Mouse (Mus musculus): ENCODE measurements around the gene Shisal2a. TPM values are rescaled to one million over a fixed set of nuclear protein-coding genes. Genes with fewer than 3 reads are reported as not detected.

The Shisal2a gene
- polyA plus RNA-seq, 1 experiment from 2014 or later: 1.1 TPM

GRCm38 (mm10) chr4:108337817-108338216 is 45.3 kb downstream of the Shisal2a start:
- 45% methylated on average over 3 of the region's 3 CpGs for WGBS
- no peak for ATAC-seq

GRCm38 (mm10) chr4:108336765-108337164 is 46.4 kb downstream of the Shisal2a start:
- no peak overlapping the region for H3K4me2 ChIP-seq (replicated peaks; ENCODE audit: low read depth, low read length)
- DNase-seq (ENCODE audit: low spot score): no peak
- H3K4me1 ChIP-seq (ENCODE audit: insufficient read depth, low read depth, low read length): no peaks in the 10 kb centered on the region
- WGBS: 60% methylated on average over 2 of the region's 2 CpGs
- H3K9ac ChIP-seq (replicated peaks; ENCODE audit: low read depth): no peak overlapping the region
- no peaks in the 10 kb centered on the region for H3K27me3 ChIP-seq (replicated peaks; ENCODE audit: insufficient read depth, low read length)
- no peak for TF ChIP-seq EP300 (IDR thresholded peaks at IDR 0.05)
- no peak for TF ChIP-seq CTCF (IDR thresholded peaks at IDR 0.05)
- no peaks in the 10 kb centered on the region for H3K9me3 ChIP-seq (ENCODE audit: low read length)
- H3K36me3 ChIP-seq (ENCODE audit: insufficient read depth, low read length): peaks cover 5% of the 10 kb centered on the region; the same call in 1 of the 2 replicates
- no peak for ATAC-seq
- no peak overlapping the region for H3K4me3 ChIP-seq (ENCODE audit: low read depth, low read length)
- H3K27ac ChIP-seq (ENCODE audit: low read length): no peak overlapping the region

More at GRCm38 (mm10) chr4:108337817-108338216, 45.3 kb downstream of the Shisal2a start:
- Histone ChIP-seq H3K9me3 (ENCODE audit: low read length) (no peaks in the 10 kb centered on the region), H3K27ac (ENCODE audit: low read length) (no peak overlapping the region), H3K4me3 (ENCODE audit: low read depth, low read length) (no peak overlapping the region), H3K27me3 (replicated peaks; ENCODE audit: insufficient read depth, low read length) (no peaks in the 10 kb centered on the region), H3K36me3 (ENCODE audit: insufficient read depth, low read length) (peaks cover 5% of the 10 kb centered on the region; the same call in 1 of the 2 replicates), H3K9ac (replicated peaks; ENCODE audit: low read depth) (no peak overlapping the region), H3K4me2 (replicated peaks; ENCODE audit: low read depth, low read length) (no peak overlapping the region), H3K4me1 (ENCODE audit: insufficient read depth, low read depth, low read length) (no peaks in the 10 kb centered on the region)
- no peak for TF ChIP-seq CTCF (IDR thresholded peaks at IDR 0.05)
- TF ChIP-seq EP300 (IDR thresholded peaks at IDR 0.05): no peak
- DNase-seq (ENCODE audit: low spot score): no peak

GRCm38 (mm10) chr4:108335413-108335812 is 47.7 kb downstream of the Shisal2a start:
- no peak overlapping the region for H3K9ac ChIP-seq (replicated peaks; ENCODE audit: low read depth)
- ATAC-seq: peak; percentile 84
- peak; percentile 40 for DNase-seq (ENCODE audit: low spot score)
- no peak overlapping the region for H3K4me2 ChIP-seq (replicated peaks; ENCODE audit: low read depth, low read length)
- TF ChIP-seq CTCF (IDR thresholded peaks at IDR 0.05): no peak
- TF ChIP-seq EP300 (IDR thresholded peaks at IDR 0.05): peak; percentile 80
- H3K27me3 ChIP-seq (replicated peaks; ENCODE audit: insufficient read depth, low read length): no peaks in the 10 kb centered on the region
- no peaks in the 10 kb centered on the region for H3K4me1 ChIP-seq (ENCODE audit: insufficient read depth, low read depth, low read length)
- H3K36me3 ChIP-seq (ENCODE audit: insufficient read depth, low read length): peaks cover 5% of the 10 kb centered on the region; the same call in 1 of the 2 replicates
- H3K27ac ChIP-seq (ENCODE audit: low read length): peak overlapping the region; percentile 16; the same call in 1 of the 2 replicates
- no peak overlapping the region for H3K4me3 ChIP-seq (ENCODE audit: low read depth, low read length)
- no peaks in the 10 kb centered on the region for H3K9me3 ChIP-seq (ENCODE audit: low read length)
- WGBS: 68% methylated on average over 6 of the region's 6 CpGs

- H3K27me3 ChIP-seq (replicated peaks; ENCODE audit: insufficient read depth, low read length): no peaks in the 10 kb centered on the region
- 81% methylated on average over 9 of the region's 9 CpGs for WGBS
- H3K9me3 ChIP-seq (ENCODE audit: low read length): no peaks in the 10 kb centered on the region
- ATAC-seq: no peak
- H3K9ac ChIP-seq (replicated peaks; ENCODE audit: low read depth): no peak overlapping the region
- no peak overlapping the region for H3K4me2 ChIP-seq (replicated peaks; ENCODE audit: low read depth, low read length)
- no peak overlapping the region for H3K4me3 ChIP-seq (ENCODE audit: low read depth, low read length)
- DNase-seq (ENCODE audit: low spot score): no peak
- H3K27ac ChIP-seq (ENCODE audit: low read length): no peak overlapping the region
- H3K4me1 ChIP-seq (ENCODE audit: insufficient read depth, low read depth, low read length): no peaks in the 10 kb centered on the region
- no peaks in the 10 kb centered on the region for H3K36me3 ChIP-seq (ENCODE audit: insufficient read depth, low read length)
- TF ChIP-seq CTCF (IDR thresholded peaks at IDR 0.05) (no peak), EP300 (IDR thresholded peaks at IDR 0.05) (no peak)
Observed at GRCm38 (mm10) chr4:108332041-108332440, 51.1 kb downstream of the Shisal2a start.

GRCm38 (mm10) chr4:108329840-108330239 is 53.3 kb downstream of the Shisal2a start:
- WGBS: 93% methylated on average over 6 of the region's 6 CpGs
- Histone ChIP-seq H3K27me3 (replicated peaks; ENCODE audit: insufficient read depth, low read length) (no peaks in the 10 kb centered on the region), H3K4me2 (replicated peaks; ENCODE audit: low read depth, low read length) (no peak overlapping the region), H3K27ac (ENCODE audit: low read length) (no peak overlapping the region), H3K4me1 (ENCODE audit: insufficient read depth, low read depth, low read length) (no peaks in the 10 kb centered on the region), H3K9ac (replicated peaks; ENCODE audit: low read depth) (no peak overlapping the region), H3K9me3 (ENCODE audit: low read length) (no peaks in the 10 kb centered on the region), H3K36me3 (ENCODE audit: insufficient read depth, low read length) (no peaks in the 10 kb centered on the region), H3K4me3 (ENCODE audit: low read depth, low read length) (no peak overlapping the region)
- ATAC-seq: no peak
- no peak for DNase-seq (ENCODE audit: low spot score)
- TF ChIP-seq EP300 (IDR thresholded peaks at IDR 0.05) (no peak), CTCF (IDR thresholded peaks at IDR 0.05) (no peak)

GRCm38 (mm10) chr4:108327730-108328484 is 55.2 kb downstream of the Shisal2a start, which contains the start of gene Coa7:
TSS of gene Coa7 (plus strand) at chr4:108328140.
- Histone ChIP-seq H3K36me3 (ENCODE audit: insufficient read depth, low read length) (no peaks in the 10 kb centered on the region), H3K27ac (ENCODE audit: low read length) (peak within 1 kb of the TSS; percentile 92), H3K27me3 (replicated peaks; ENCODE audit: insufficient read depth, low read length) (no peaks in the 10 kb centered on the region), H3K4me1 (ENCODE audit: insufficient read depth, low read depth, low read length) (no peaks in the 10 kb centered on the region), H3K9me3 (ENCODE audit: low read length) (no peaks in the 10 kb centered on the region), H3K9ac (replicated peaks; ENCODE audit: low read depth) (peak within 1 kb of the TSS; percentile 53), H3K4me2 (replicated peaks; ENCODE audit: low read depth, low read length) (peak within 1 kb of the TSS; percentile 60), H3K4me3 (ENCODE audit: low read depth, low read length) (peak within 1 kb of the TSS; percentile 60)
- DNase-seq (ENCODE audit: low spot score) (peak; percentile 98), ATAC-seq (peak; percentile 97)
- TF ChIP-seq CTCF (IDR thresholded peaks at IDR 0.05) (peak; percentile 9; the same call in 1 of the 2 replicates), EP300 (IDR thresholded peaks at IDR 0.05) (peak; percentile 50; the same call in 1 of the 2 replicates)
- under 1% methylated on average over 44 of the region's 45 CpGs for WGBS

Data from lung, postnatal 0 days (tissue).